Mouse (Mus musculus) lung, postnatal 0 days (tissue): Measurements from ENCODE around the gene Ift122.

Source experiments
- CTCF ChIP-seq: IDR thresholded peaks from 2 replicates; pipeline ENCODE4 v1.5.1; 2016; ENCODE audit warnings: antibody characterized with exemption, mild to moderate bottlenecking
- EP300 ChIP-seq: IDR thresholded peaks from 2 replicates; pipeline ENCODE4 v1.6.1; 2016; ENCODE audit warnings: antibody characterized with exemption, mild to moderate bottlenecking, control low read depth

GRCm38 (mm10) chr6:115908421-115908982 is 55.2 kb downstream of the Ift122 start:
- TF ChIP-seq EP300 = no peak
- TF ChIP-seq CTCF = no peak
